ENCODE assay signal across 13 mouse cellular contexts in the genomic region with DNA sequence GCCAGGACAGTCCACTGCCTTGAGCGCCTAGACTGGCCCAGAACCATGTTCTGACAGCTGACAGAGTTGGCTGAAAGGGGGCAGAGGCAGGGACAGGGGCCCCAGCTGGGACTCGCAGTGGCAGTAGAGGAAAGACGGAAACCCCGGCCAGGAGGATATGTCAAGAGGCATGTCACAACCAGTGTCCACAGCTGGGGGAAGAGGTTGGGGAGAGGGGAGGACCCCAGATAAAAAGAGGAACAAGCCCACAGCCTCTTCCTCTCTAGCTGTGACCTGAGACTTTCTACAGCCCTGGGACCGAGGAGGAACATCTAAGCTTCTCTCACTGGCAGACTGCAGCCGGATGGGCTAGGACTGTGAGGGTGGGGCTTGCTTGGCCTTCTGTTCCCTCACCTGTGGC. TPM values are rescaled to one million over a fixed set of nuclear protein-coding genes. Genes with fewer than 3 reads are reported as not detected.
DNase-seq lines count a peak whose midpoint lies in the region; ATAC-seq lines count a peak whose summit lies in the region.
"Had no signal": no experiment of that assay in that cellular context is flagged by ENCODE, and none has a peak within 500 bp of the region (broad histone marks: within the 10 kb centered on the region; RNA-seq: fewer than 3 reads in every experiment).

No protein-coding gene starts in this region.

- ATAC-seq in common myeloid progenitor, adult 5-6 weeks (replicated peaks; ENCODE audit: low read depth, poor library complexity, severe bottlenecking), result peak; percentile 94
- ATAC-seq: forebrain, embryonic 15.5 days; intestine, embryonic 16.5 days had no signal

- peak; percentile 47 for DNase-seq in lung, postnatal 25 days (ENCODE audit: low spot score)
- no peak for DNase-seq in lung, postnatal 10 days
- peak; percentile 69 for DNase-seq in lung, postnatal 36 days
- DNase-seq in frontal cortex, postnatal 14 days (ENCODE audit: low spot score in 2 of 2), result no peak
- DNase-seq in left cerebral cortex, adult 9 months (ENCODE audit: low spot score in 2 of 2), result no peak
- DNase-seq in thymus, postnatal 10 days (ENCODE audit: low spot score in 2 of 2), result no peak
- DNase-seq: cerebellum, postnatal 36 days; heart, postnatal 36 days; left cerebral cortex, postnatal 4 days; right cerebral cortex, adult 18-20 months had no signal

RNA-seq across cellular contexts. Expression of a gene that starts 43.8 kb away (rescaled TPM):
- total RNA-seq in common myeloid progenitor, adult 5-6 weeks (2017), result 30.6 and 38.4 TPM in 2 replicates

Comparison
In these comparisons a context has a peak if more than half of its experiments do, and no peak if none do; other contexts are left out.
1. DNase-seq: peak in lung, postnatal 25 days (single experiment) and lung, postnatal 36 days (single experiment); none in lung, postnatal 10 days (single experiment), frontal cortex, postnatal 14 days (0 of 2), left cerebral cortex, adult 9 months (0 of 2) and thymus, postnatal 10 days (0 of 2).